Mouse (Mus musculus) heart, postnatal 25 days (tissue): ENCODE measurements around the gene Runx2. TPM values are rescaled to one million over a fixed set of nuclear protein-coding genes. Genes with fewer than 3 reads are reported as not detected.

Experiments
- DNase-seq: peaks from one replicate; pipeline ENCODE4 v3.0.0; 2022; ENCODE audit warnings: low spot score
- intact Hi-C: fragments of 180-260 bp; cut with DNase I; formaldehyde crosslinking; loops from one replicate; pipeline ENCODE4 v1.15.1; 2025
- total RNA-seq, 2 experiments: library from RNA; stranded (reverse); gene quantifications; 2 replicates each; pipeline ENCODE4 v1.2.3; 2021

The Runx2 gene
- total RNA-seq, 2 experiments from 2014 or later, result 0.26 to 0.48 TPM

DNA sequence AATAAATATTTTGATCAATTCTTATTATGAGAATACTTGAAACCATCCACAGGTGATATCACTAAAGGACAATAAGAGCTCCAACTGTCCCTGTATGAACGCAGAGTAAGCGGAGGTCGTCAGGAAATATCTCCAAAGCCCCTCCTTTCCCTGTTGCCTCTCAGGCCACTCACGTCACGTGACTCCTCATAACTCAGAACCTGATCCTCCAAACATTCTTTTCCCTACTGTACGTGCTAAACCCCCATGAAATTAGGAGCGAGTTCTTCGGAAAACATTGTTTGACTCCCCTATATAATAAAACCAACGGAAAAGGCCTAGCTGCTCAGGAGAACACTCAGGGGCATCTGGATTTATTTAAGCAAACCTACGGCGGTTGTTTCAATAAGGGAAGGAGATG lies 90.3 kb downstream of the Runx2 start:
- intact Hi-C loops, result no loop called here

DNA sequence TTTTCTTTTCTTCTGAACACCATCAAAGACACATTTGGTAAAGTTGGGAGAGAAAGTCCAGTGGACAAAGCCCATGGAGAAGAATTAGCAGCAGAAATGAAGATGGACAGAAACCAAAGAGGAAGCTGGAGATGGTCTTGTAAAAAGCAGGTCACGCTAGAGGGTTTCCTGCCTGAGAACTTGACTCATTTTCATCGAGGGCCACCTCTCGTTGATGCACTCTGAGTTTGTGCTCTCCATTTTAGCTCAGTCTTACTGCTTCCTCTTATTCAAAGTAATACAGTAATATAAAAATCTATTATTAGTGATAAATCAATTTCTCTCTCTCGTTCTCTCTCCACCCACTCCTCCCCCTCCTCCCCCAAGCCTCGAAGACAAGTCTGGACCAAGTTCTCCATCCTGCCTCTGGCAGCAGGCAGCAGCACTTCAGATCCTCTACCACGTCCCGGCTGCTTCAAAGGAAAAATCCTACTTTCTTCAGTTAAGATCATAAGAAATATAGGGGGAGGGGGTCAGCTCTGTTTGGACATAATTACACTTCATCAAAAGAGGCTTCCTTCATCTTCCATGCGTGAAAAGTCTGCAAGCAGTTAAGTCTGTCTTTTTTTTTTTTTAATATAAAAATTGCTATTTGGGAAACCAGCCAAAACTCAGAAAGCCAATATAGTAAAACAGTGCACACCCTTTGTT lies 92.3 kb downstream of the Runx2 start:
- intact Hi-C loops, result no loop called here
- no peak for DNase-seq

More for the DNA sequence above, 90.3 kb downstream of the Runx2 start:
- DNase-seq, result no peak

DNA sequence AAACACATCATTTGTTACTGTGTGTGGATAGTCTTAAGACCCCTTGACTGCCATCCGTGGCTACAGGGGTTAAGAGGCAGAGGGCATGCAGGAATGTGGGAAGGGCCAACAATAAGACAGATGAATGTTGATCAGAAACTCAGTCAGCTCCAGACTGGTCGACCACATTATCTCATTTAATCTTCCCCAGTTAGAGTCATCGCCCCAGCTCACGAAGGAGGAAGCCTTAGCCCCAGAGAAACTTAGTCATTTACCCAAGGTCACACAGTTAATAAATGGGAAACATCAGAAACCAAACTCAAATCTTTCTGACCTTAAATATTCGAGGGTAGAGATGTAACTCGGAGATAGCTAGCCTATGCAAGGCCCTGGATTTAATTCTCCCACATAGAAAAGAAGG lies 96.0 kb downstream of the Runx2 start:
- DNase-seq, result no peak
- intact Hi-C loops, result no loop called here

DNA sequence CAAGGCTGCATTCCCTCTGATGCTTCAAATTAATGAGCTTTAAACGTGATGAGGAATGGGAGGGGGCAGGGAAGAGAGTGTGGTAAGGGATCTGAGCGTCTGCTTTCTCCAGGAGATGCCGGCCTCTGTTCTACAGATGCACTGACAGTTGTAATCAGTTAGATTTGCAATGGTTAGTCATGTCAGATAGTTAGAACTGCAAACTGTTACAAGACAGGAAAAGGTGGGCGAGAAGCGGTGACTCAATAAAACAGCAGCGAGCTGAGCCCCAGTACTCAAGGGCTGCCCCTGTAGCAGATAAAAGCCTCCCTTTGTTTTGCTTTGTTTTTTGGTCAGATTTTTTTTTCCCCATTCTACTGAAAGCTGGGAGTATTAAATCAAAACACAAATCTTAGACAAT lies 96.6 kb downstream of the Runx2 start:
- intact Hi-C loops, result no loop called here

DNA sequence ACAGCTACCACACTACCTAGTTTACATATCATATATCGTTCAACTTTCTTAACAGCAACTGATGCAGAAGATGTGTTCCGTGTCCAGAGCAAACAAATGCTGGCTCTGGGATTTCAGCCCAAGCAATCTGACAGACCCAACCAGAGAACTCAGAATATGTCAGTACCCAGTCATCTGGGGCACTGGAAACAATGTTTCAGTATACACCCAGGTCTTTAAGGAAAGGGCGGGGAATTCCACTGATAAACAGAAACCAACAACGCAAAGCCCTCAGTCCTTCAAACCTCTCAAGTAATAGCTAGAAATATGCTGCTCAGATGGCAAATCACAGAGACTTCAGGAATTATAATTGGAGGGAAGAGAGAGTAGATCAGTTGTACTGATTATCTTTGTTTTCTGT lies 100.5 kb downstream of the Runx2 start:
- DNase-seq, result no peak
- intact Hi-C loops, result no loop called here

More for the DNA sequence above, 96.6 kb downstream of the Runx2 start:
- no peak for DNase-seq

DNA sequence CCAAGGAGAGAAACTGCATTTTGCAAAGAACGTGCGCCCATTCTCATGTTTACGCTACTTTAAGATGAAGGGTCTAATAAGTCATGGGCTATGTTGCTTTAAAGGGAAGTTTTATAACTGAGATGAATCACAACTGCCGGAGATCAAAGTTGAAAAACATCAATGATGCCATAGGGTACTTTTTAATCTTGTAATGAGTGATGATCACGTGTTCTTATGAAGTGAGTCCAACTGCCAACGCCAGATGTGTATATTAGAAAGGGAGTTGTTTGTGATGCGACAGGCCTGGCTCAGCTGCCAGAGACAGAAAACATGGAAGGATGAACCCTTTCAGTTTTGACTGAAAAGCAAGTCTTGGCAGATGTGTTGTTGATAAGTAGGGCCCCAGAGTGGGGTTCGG lies 101.2 kb downstream of the Runx2 start:
- intact Hi-C loops, result no loop called here

DNA sequence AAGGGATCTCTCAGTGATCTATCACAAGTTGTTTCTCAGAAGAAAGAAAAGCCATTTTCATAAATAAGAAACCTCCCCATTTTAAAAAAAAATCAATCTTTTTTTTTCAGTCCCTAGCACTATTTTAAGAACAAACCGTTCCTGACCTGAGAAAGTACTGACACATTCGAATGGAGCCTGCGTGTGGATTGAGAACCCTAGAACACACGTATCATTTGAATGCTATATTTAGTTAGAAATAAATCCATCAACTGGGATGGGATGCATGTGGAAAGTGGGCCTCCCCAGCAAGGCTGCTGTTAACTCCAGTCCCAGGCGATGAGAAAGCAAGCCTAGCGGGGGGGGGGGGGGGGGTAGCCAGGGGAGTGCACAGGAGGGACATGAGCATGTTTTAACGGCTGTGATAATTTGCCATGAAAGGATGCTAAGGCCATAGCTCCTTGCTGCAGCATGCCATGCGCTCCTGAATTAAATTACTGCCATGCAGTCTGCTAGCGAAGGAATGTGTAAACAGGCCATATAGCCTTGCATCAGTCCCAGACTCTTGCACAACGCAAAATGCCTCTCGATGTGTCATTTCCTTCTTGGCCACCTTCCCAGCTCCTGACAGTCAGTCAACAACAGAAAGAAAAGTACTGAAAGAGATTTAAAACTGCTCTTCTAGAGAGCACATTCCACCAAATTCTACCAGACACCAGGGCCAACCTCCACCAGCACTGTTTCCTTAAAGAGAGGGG lies 104.9 kb downstream of the Runx2 start:
- DNase-seq, result peak; percentile 47
- intact Hi-C loops, result no loop called here

More for the DNA sequence above, 101.2 kb downstream of the Runx2 start:
- no peak for DNase-seq

DNA sequence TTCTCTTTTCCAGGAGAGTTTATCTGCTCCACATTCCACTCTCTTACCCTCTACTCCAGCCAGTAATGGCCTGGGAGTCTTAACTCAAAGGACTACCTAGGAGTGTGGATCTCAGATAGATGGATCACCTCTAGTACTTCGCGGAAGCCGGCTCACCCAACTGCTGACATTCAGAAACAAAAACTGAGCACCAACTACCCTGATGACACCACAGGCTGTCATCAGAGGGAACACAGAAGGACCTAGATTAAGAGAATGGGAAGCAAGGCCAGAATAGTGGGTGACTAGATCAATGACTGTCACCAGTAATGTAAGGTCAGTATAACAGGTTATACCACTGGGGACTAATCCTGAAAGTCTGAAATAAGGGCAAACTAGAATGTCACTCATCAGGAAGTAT lies 106.6 kb downstream of the Runx2 start:
- intact Hi-C loops, result no loop called here
- no peak for DNase-seq

DNA sequence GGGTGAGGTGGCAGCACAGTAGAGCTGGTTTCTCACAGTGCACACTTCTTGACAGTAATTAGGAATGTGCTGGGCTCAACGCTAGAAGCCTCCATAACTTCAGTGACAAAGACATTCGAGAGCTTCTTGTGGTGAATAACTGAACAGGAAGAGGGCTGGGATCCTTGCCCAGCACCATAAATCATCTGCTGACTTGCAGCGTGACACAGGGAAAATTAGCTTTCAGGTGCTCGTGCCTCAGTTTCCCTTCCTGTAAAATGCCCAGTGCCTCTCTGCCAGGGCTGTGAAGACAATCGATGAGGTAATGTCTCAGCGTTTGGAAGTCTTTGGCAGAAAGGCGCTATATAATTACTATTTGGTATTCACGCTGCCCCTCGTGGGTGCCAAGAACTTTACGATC lies 108.1 kb downstream of the Runx2 start:
- DNase-seq, result no peak
- intact Hi-C loops, result no loop called here

DNA sequence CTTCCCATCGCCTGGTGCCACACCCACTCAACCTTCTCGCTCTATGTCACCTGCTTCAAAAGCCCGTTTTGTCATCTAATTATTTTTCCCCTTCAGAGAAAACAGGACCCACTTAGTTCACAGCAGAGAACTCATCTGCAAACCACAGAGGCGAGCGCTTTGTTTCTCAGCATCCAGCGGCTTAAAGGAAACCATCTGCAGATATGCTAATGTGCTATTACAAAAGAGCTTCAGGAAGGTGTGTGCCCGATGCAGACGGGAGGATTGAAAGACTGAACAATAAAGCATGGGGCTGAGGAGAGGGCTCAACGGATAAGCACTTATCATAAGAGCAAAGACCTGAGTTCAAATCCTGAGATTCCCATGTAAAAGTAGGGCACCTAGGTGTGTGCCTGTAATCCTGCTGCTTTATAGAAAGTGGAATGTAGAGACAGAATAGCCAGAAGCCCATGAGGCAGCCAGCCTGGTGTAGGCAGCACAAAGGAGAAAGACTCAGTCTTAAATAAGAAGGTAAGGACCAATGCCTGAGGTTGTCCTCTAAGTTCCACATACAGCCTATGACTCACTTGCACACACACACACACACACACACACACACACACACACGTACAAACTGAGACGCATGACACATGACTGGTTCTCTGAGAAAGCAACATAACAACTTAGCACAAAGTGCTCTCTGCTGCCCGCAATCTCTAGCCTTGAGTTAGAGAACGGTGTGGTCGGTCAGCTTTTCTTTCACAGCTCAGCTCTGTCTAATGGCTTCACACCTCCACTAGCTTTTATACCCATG lies 111.9 kb downstream of the Runx2 start:
- intact Hi-C loops, result no loop called here
- DNase-seq, result no peak

DNA sequence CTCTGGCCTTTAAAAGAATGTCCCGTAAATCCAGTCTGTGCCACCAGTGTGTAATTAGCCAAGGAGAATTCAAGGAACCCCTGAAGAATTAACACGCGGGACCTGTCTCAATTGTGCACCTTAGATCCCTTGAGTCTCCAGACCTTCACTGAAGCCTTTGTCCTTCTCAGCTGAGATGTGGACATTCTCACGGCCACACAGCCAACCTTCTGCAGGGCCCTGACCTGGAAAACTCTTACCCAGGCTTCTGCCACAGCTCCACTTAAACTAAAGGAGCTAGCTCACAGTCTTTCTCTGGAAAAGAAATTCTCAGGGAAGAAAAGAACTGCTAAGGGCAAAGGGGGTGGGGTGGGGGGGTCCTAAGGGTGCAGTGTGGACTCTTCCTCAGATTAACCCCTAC lies 113.1 kb downstream of the Runx2 start:
- intact Hi-C loops, result no loop called here
- no peak for DNase-seq

DNA sequence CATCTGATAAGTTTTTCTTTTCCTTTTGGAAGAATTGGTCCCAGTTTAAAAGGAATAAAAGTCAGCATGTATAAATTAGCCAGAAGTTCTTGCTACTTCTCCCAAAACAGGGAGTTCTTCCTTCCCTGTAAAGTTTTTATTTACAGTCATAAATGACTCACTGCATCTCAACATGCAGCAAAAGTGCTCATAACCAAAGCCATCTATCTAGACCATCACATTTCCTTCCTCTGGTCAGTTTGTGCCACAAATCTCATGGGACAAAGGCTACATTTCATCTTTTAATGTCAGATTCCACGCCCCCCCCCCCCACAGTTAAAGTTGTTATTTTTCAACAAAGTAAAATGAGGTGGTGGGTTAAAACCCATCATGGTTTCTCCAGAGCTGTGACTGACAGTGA lies 114.3 kb downstream of the Runx2 start:
- intact Hi-C loops, result no loop called here
- no peak for DNase-seq

DNA sequence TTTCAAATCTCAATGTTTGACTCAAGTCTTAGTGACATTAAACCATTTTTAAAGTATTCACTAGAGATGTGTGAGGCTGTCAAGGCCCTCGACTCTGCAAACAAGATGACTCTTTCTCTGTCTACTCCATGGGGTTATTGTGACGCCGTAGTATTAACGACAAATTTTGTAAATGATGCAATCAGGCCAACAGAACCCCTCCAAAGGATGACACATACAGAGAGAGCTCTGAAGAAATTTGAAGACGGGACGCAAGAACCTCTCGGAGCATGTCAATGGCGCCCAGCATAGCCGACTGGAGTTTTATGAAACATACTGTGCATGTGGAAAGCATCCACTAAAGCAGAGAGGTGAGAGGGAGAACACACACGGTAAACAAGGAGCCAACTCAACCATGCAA lies 117.5 kb downstream of the Runx2 start:
- intact Hi-C loops, result no loop called here
- DNase-seq, result no peak

DNA sequence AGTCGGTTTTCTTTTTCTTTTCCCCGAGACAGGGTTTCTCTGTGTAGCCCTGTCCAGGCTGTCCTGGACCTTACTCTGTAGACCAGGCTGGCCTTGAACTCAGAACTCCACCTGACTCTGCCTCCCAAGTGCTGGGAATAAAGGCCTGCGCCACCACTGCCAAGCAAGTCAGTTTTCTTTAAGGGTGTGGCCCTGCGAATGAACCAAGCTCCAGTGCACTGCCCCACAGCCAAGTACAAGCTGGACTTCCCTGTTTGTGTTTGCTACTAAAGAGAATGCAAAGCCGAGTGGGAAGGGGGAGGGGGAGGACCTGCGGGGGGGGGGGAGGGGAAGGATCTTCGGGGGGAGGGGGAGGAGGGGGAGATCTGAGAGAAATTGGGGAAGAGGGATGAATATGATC lies 121.0 kb downstream of the Runx2 start:
- no peak for DNase-seq

DNA sequence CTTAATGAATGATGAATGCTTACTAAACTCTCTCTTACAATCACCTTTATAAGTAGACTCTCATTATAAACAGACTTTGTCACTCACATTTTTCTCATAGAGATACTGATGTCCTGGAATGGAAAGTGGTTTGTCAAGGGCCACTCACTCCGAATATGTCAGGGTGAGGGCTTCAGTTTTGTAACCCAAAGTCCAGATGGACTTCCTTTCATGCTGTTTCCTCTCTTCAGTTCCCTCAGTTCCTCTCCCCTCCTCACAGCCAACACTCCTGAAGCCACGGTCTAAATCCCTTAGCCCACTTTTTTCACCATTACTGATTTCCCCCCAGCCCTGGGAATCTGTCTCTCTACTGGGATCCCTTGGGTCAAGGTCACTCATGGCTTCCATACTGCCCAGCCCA lies 123.1 kb downstream of the Runx2 start:
- intact Hi-C loops, result no loop called here
- no peak for DNase-seq

More for the DNA sequence above, 121.0 kb downstream of the Runx2 start:
- intact Hi-C loops, result no loop called here

DNA sequence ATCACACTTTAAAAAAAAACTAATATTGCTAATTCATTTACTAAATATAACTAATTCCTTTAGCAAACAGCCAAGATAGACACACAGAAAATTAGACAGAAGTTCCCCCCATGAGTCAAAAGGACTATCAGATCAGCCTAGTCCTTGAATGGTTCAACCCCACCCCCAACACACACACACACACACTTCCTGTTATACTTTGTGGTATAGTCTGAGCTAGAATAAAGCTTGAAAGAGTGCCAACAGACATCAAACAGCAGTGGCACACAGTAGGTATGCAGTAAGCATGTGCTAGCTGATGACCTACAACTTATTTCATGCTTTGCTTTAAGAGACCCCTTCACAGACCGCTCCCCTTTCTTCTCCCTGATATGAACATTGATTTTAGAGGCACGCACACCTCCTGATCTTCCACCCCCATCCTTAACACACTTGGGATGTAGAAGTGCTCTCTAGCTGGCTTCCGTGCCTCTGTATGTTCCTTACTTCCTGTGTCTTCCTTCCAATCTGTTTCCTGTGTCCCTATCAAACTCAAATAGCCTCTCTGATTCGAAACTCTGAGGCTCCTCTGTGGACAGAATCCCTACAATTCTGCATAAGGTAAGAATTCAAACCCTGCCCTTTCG lies 124.1 kb downstream of the Runx2 start:
- no peak for DNase-seq
- intact Hi-C loops, result no loop called here

DNA sequence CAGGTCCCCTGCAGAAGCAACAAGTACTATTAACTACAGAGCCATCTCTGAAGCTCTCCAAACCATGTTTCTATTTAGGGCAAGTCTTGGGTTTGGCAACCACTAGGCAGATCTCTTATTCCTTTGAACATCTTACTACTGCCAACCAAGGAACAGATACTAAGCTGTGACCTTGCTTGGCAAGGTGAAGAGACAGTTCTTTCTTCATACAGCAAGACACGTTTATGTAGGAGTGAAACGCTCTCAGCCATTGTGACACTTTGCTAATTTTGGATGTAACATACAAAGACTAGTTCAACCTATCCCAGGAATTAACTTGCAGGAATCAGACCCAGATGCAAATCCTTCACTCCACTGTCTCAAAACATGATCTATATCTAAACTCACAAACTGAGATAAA lies 126.3 kb downstream of the Runx2 start:
- DNase-seq, result no peak
- intact Hi-C loops, result no loop called here

DNA sequence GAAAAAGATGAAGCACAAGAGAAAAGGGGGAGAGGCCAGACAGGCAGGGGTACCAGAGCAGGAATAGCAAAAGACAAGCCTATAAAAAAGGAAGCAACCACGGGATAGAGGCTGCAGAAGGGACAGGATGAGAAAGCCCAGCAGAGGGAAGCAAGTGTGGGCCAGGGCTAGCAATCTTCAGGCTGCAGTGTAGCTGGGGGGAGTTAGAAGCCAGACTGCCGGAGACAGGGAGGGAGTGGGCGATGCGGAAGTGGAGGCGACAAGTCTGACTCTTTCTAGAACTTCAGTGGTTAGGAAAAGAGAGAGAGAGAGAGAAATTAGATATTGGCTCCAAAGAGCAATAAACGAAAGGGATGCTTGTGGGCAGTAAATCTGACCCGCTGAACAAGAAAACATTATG lies 129.1 kb downstream of the Runx2 start:
- intact Hi-C loops, result no loop called here
- DNase-seq, result no peak

DNA sequence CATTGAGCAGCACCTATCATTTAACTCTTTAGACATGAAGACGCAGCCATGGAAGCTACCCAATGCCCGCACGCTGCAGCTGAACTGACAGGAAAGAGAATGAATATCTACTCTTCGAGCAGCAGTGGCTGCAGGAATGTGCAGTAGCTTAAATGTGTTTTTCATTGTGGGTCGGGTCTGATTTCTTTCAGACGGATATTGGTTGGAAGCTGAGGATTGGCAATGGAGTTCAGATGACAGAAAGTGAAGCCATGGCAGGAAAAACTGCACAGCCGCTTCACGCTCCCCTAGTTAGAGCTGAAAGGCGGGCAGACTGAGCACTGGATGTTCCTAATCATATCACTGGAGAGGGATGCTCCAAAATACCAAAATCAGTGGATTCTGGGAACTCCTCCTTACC lies 131.6 kb downstream of the Runx2 start:
- intact Hi-C loops, result no loop called here

DNA sequence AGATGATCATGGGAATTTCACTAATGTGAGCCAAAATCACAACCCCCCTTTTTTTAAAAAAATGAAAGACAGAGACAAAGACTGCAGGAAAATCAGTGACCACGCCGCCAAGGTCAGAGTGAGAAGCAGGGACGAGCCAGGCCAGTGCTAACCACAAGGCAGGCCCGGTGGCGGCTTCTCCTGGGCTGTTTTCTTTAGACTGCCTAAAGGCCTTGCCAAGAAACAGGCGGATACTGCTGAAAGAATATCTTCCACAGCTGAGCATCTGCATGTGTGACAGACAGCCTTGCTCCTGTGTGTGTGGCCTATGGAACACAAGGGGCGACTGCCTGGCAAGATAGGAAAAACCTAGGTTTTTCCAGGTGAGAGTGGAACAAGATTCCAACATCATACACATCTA lies 136.8 kb downstream of the Runx2 start:
- no peak for DNase-seq
- intact Hi-C loops, result no loop called here

More for the DNA sequence above, 131.6 kb downstream of the Runx2 start:
- DNase-seq, result no peak
